Mouse (Mus musculus): ENCODE data around the gene Ccnyl1. TPM values are rescaled to one million over a fixed set of nuclear protein-coding genes. Genes with fewer than 3 reads are reported as not detected.
"Not testable (repeated sequence)": the region's sequence is repeated elsewhere in the genome, so short reads cannot be mapped to it uniquely, and the experiment has no call there.

Ccnyl1 gene
- 6.6 and 7.9 TPM in 2 replicates for polyA plus RNA-seq (2016; fragmentation: Nextera tagmentation; extraction: Ambion mirVana)

DNA sequence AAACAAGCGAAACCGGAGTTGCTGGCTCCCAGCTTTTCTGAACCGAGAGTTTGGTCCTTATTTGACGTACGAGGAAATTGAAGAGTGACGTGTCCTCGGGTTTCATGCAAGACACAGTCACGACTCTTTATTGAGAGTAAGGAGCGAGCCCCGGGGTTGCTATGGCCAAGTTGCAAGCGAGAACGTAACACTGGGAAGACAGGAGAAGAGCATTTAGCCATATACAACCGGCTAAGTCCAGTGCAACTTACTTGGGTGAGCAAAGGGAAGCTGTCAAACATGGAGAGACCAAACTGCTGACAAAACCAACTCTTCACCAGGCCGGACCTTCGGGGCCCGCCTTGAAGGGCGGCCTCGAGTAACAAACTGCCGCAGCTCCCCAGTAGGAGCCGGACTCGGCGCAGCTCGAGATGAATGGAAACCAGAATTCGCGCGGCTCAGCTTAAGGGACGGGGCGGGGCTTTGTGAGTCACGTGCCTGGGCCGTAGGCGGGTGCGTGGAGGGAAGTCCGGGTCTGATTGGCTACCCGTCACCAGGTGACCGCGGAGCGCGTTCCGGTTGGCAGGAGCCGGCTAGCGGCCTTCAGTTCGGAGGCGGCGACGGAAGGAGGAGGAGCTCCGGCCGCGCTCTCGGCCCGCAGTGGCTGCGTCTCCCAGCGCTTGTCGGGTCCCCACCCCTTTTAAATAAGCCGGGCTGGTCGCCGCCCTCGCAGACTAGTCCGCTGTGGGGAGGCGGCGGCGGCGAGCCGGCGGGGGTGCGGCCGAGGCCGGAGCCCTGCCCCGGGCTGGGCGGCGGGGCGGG lies at the start of gene Ccnyl1:
TSS of gene Ccnyl1 (plus strand) at position 243 of the 801 bp plus-strand sequence.
- peaks cover 27% of the 10 kb centered on the region for H3K4me1 ChIP-seq (replicated peaks)
- DNase-seq (ENCODE audit: low spot score) = peak; percentile 99
- H3K4me3 ChIP-seq = peak within 1 kb of the TSS; percentile 86
- H3K27me3 ChIP-seq (ENCODE audit: insufficient read depth, poor library complexity, severe bottlenecking) = no peaks in the 10 kb centered on the region
- H3K9me3 ChIP-seq = no peaks in the 10 kb centered on the region
- WGBS = under 1% methylated on average over 71 of the region's 71 CpGs
- no peaks in the 10 kb centered on the region for H3K36me3 ChIP-seq
- H3K27ac ChIP-seq = peak within 1 kb of the TSS; percentile 93

DNA sequence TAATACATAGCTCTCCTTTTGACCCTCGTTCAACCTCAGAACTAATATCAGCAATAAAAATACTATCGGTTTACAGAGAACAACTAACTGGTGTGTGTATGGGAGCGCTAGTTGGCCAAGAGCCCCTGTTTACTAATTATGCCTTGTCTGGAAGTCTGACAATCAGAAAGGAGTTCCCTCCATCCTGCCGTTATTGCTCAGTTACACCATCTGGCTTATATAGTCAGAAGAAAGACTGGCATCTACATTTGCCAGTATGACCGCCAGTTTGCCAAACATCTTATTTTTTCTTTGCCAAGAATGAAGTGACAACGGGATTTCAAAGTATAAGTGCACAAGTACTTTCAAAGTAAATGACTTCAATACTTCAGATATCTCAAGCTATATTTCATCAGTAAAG lies 49.2 kb upstream of the Ccnyl1 start:
- Histone ChIP-seq H3K27me3 (ENCODE audit: insufficient read depth, poor library complexity, severe bottlenecking) (no peaks in the 10 kb centered on the region), H3K36me3 (no peaks in the 10 kb centered on the region), H3K4me1 (replicated peaks) (no peaks in the 10 kb centered on the region), H3K4me3 (no peak overlapping the region), H3K27ac (no peak overlapping the region), H3K9me3 (no peaks in the 10 kb centered on the region)
- 96% methylated on average over 6 of the region's 6 CpGs for WGBS
- no peak for DNase-seq (ENCODE audit: low spot score)

DNA sequence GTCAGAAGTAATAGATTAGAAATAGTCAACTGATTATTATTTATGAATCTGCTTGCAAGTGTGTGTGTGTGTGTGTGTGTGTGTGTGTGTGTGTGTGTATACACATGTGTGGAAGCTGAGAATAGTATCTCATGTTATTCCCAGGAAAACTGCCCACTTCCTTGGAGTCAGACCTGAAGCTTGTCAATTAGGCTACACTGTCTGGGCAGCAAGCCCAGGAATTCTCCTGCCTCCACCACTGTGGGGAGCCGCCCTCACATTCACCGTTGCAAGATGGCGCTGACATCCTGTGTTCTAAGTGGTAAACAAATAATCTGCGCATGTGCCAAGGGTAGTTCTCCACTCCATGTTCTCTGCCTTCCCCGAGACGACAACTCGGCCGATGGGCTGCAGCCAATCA lies 47.7 kb upstream of the Ccnyl1 start:
- not testable (repeated sequence) for H3K9me3 ChIP-seq; H3K4me1 ChIP-seq (replicated peaks); H3K36me3 ChIP-seq; DNase-seq (ENCODE audit: low spot score); H3K4me3 ChIP-seq; H3K27me3 ChIP-seq (ENCODE audit: insufficient read depth, poor library complexity, severe bottlenecking); H3K27ac ChIP-seq
- 96% methylated on average over 8 of the region's 8 CpGs for WGBS

DNA sequence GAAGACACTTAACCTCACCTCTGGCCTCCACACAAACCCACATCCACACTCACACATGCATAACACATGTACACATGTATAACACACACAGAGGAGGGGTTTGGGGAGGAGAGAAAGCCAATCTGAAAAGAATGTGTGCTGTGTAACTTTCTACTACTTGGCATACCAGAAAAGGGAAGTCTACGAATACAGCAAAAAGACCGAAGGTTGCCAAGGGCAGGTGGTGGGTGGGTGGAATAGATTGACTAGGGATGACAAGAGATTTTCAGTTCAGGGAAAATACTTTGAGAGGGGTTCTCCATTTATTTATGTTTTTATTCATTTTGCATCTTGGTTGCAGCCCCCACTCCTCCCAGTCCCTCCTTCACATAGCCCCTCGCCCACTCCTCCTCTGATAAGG lies 45.7 kb upstream of the Ccnyl1 start:
- no peak for DNase-seq (ENCODE audit: low spot score)
- WGBS = 95% methylated on average over 3 of the region's 3 CpGs
- Histone ChIP-seq H3K36me3 (no peaks in the 10 kb centered on the region), H3K4me3 (no peak overlapping the region), H3K9me3 (no peaks in the 10 kb centered on the region), H3K27ac (no peak overlapping the region), H3K27me3 (ENCODE audit: insufficient read depth, poor library complexity, severe bottlenecking) (no peaks in the 10 kb centered on the region), H3K4me1 (replicated peaks) (no peaks in the 10 kb centered on the region)

DNA sequence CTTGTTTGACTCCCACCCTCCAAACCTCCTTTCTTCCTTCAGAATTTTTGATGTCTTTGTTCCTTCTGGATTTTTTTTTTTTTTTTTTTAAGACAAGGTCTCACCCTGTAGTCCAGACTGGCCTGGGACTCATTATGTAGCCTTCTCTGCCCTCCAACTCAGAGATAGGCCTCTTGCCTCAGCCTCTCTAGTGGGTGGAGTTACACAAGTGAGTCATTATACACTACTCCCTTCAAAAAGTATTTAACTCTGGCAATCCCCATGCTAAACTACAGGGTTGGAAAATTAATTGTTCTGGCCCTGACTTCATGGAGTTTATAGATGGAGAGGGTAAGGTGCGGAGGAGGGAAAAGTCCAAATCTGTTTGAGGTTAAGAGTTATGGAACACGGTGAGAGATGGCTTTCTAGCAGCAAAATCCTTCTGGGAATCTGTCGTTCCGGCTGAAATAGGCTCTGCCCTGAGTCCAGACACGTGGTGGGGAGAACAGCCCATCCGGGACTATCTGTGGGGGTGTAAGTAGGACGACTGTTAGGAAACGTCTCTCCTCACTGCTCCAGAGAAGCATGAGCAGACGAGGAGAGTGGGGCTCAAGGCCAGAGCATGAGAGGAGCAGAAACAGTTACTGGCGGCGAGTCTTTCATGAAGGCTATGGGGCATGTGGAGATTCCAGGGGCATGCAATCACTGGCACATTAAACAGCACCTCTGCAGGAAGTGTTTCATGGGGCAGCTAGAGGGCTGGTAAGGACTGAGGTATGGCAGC lies 40.7 kb upstream of the Ccnyl1 start:
- Histone ChIP-seq H3K36me3 (no peaks in the 10 kb centered on the region), H3K9me3 (no peaks in the 10 kb centered on the region), H3K4me1 (replicated peaks) (no peaks in the 10 kb centered on the region), H3K27me3 (ENCODE audit: insufficient read depth, poor library complexity, severe bottlenecking) (no peaks in the 10 kb centered on the region), H3K27ac (no peak overlapping the region), H3K4me3 (no peak overlapping the region)
- no peak for DNase-seq (ENCODE audit: low spot score)
- WGBS = 81% methylated on average over 11 of the region's 11 CpGs

DNA sequence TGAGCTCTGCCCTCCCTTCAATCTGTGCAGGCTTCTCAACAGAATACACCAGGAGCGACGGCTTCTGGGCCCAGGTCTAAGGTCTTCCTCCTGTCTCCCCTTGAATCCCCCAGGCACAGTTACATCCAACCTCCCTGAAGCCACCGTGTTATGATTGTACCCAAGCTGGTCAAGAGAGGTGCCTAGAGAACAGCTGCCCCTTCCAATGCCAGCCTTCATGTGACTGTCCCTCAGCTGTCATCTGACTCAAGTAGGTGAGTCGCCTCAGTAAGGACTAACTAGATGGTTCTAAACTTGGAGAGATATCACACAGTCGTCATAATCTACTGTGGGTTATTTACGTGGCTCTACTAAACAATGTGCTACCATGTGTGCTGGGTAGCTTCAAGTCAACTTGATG lies 36.6 kb upstream of the Ccnyl1 start:
- H3K9me3 ChIP-seq = no peaks in the 10 kb centered on the region
- no peaks in the 10 kb centered on the region for H3K36me3 ChIP-seq
- no peak for DNase-seq (ENCODE audit: low spot score)
- H3K27ac ChIP-seq = no peak overlapping the region
- 92% methylated on average over 6 of the region's 6 CpGs for WGBS
- peaks cover 6% of the 10 kb centered on the region; the same call in 1 of the 2 replicates for H3K4me1 ChIP-seq (replicated peaks)
- no peak overlapping the region for H3K4me3 ChIP-seq
- H3K27me3 ChIP-seq (ENCODE audit: insufficient read depth, poor library complexity, severe bottlenecking) = no peaks in the 10 kb centered on the region

DNA sequence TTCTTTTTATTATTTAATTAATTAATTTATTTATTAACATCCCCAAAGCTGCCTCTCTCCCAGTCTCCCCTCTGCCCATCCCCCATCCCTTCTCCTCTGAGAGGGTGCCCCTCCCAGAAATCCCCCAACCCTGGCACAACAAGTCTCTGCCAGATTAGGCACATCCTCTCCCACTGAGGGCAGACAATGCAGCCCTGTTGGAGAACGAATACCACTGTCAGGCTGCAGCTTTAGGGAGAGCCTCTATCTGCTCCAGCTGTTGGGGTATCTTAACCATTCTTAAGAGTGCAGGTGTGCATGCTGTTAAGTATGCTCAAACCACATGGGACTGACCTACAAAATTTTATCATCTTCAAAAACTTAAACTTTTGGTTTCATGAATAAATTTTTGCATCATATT lies 34.8 kb upstream of the Ccnyl1 start:
- WGBS = 7% methylated on average over 1 of the region's 1 CpGs
- no peak for DNase-seq (ENCODE audit: low spot score)
- Histone ChIP-seq H3K27ac (no peak overlapping the region), H3K4me1 (replicated peaks) (peaks cover 6% of the 10 kb centered on the region; the same call in 1 of the 2 replicates), H3K4me3 (no peak overlapping the region), H3K36me3 (no peaks in the 10 kb centered on the region), H3K9me3 (no peaks in the 10 kb centered on the region), H3K27me3 (ENCODE audit: insufficient read depth, poor library complexity, severe bottlenecking) (no peaks in the 10 kb centered on the region)

DNA sequence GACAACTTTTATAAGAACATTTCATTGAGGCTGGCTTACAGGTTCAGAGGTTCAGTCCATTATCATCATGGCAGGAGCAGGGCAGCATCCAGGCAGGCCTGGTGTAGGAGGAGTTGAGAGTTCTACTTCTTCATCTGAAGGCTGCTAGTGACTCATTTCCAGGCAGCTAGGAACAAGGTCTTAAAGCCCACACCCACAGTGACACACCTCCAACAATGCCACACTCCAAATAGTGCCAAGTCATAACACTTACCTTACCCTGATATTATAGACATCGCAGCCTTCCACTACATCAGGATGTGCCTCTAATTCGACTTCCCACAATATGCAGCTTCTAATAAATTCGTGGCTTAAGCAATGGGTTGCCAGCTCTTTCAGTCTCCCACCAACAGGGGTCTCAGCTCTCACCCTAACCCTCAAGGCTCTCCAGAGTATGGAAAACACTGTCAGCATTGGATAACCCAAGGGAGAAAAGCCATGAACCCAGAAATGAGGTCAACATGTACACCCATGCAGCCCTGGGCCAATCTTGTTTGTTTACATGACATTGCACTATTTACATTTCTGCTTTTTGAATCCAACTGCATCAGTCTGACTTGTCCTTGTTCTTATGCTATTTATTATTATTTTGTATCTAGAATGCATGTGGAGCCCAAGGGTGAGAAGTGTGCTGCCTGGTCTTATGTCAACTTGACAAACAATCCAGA lies 33.7 kb upstream of the Ccnyl1 start:
- Histone ChIP-seq H3K4me3 (no peak overlapping the region), H3K4me1 (replicated peaks) (peaks cover 6% of the 10 kb centered on the region; the same call in 1 of the 2 replicates), H3K27ac (no peak overlapping the region), H3K36me3 (no peaks in the 10 kb centered on the region), H3K9me3 (no peaks in the 10 kb centered on the region), H3K27me3 (ENCODE audit: insufficient read depth, poor library complexity, severe bottlenecking) (no peaks in the 10 kb centered on the region)
- no peak for DNase-seq (ENCODE audit: low spot score)
- 91% methylated on average over 3 of the region's 3 CpGs for WGBS

DNA sequence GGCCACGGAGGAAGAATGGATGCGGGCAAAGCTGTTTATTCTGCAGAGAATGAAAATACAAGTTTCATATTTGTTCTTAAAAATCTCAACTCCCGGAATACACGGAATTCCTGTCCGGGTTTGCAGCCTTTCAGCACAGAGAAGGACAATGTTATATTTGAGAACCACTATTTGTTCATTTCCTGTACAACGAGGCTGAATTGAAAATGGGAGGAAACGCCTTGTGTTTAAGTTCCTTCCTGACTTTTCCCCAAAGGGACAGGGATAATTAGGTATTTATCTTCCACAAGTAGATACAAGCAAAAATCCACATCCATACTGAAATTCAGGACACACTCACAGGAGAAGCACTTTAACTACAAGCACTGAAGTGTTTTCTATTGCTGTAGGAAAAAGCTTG lies 31.4 kb upstream of the Ccnyl1 start:
- no peaks in the 10 kb centered on the region for H3K27me3 ChIP-seq (ENCODE audit: insufficient read depth, poor library complexity, severe bottlenecking)
- H3K27ac ChIP-seq = no peak overlapping the region
- 64% methylated on average over 7 of the region's 7 CpGs for WGBS
- H3K4me1 ChIP-seq (replicated peaks) = peaks cover 6% of the 10 kb centered on the region; the same call in 1 of the 2 replicates
- no peak overlapping the region for H3K4me3 ChIP-seq
- DNase-seq (ENCODE audit: low spot score) = no peak
- H3K36me3 ChIP-seq = no peaks in the 10 kb centered on the region
- no peaks in the 10 kb centered on the region for H3K9me3 ChIP-seq

DNA sequence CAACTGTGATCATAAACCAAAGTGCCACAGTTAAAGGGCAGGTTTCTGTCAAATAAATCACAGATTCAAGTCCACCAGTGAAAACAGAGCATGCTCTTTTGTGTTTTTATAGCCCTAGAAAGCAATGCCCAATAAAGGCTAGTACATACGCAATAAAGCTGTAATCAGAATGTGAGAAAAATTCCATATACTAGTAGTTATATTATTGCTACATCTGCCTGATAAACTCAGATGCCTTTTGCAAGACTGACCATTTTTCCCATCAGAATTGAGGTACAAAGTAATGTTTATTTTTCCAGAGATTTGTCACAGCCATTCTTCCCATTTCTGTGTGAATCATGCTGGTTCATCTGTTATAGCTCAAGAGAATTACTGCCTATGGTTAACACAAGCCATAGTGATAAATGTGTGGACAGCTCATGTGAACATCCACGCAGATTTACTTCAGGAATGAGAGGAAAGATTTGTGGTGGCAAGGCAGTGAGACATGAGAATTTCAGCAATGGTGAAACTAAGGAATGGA lies 23.1 kb upstream of the Ccnyl1 start:
- no peak overlapping the region for H3K4me3 ChIP-seq
- H3K4me1 ChIP-seq (replicated peaks) = peaks cover 4% of the 10 kb centered on the region; the same call in 1 of the 2 replicates
- no peaks in the 10 kb centered on the region for H3K9me3 ChIP-seq
- DNase-seq (ENCODE audit: low spot score) = no peak
- WGBS = 89% methylated on average over 2 of the region's 2 CpGs
- H3K27ac ChIP-seq = no peak overlapping the region
- H3K36me3 ChIP-seq = no peaks in the 10 kb centered on the region
- no peaks in the 10 kb centered on the region for H3K27me3 ChIP-seq (ENCODE audit: insufficient read depth, poor library complexity, severe bottlenecking)

DNA sequence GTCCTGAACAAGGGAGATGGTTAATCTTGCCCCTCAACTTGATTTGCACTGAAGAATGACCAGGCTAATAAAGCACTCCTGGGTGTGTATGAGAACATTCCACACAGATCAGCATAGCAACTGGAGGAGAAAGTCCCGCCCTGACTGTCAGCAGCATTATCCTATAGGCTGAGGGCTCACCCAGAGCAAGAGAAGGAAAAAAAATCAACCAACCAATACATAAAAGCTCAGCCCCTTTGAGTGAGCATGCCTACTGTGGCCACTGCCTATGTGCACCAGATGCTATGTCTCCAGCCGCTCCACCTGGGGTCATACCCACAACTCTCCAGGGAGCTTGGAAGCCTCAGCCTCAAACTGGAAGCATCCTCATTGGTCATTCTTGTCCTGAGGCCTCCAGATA lies 20.8 kb upstream of the Ccnyl1 start:
- Histone ChIP-seq H3K4me3 (no peak overlapping the region), H3K9me3 (no peaks in the 10 kb centered on the region), H3K27me3 (ENCODE audit: insufficient read depth, poor library complexity, severe bottlenecking) (no peaks in the 10 kb centered on the region), H3K4me1 (replicated peaks) (peaks cover 4% of the 10 kb centered on the region; the same call in 1 of the 2 replicates), H3K36me3 (0 out of 2 replicates have a peak, but pooled peaks cover 2% of the 10 kb centered on the region), H3K27ac (no peak overlapping the region)
- peak; percentile 29 for DNase-seq (ENCODE audit: low spot score)
- WGBS = 65% methylated on average over 2 of the region's 2 CpGs

DNA sequence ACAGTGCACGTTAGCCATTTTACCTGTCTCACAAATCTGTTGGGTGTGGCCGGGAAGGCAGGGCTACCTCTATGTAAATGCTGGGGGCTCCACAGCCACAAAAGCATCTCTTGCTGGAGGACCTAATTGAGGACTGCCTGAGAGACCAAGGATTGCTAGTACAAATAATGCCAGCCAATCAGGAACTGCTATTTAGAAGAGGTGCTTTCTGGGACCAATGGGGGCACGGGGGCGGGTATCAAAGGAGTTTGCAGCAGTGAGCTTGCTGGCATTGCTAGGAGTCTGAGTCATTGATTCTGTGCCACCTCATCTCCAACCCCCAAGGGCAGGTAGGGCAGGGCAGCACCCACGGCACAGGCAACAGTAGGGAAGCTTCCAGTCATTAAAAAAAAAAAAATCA lies 16.3 kb upstream of the Ccnyl1 start:
- H3K4me3 ChIP-seq = no peak overlapping the region
- H3K9me3 ChIP-seq = no peaks in the 10 kb centered on the region
- DNase-seq (ENCODE audit: low spot score) = no peak
- no peaks in the 10 kb centered on the region for H3K27me3 ChIP-seq (ENCODE audit: insufficient read depth, poor library complexity, severe bottlenecking)
- peaks cover 4% of the 10 kb centered on the region; the same call in 1 of the 2 replicates for H3K4me1 ChIP-seq (replicated peaks)
- WGBS = 92% methylated on average over 5 of the region's 5 CpGs
- H3K36me3 ChIP-seq = 0 out of 2 replicates have a peak, but pooled peaks cover 4% of the 10 kb centered on the region
- H3K27ac ChIP-seq = no peak overlapping the region

Measured in hindbrain, embryonic 10.5 days (tissue).